Mouse (Mus musculus) kidney, adult 2 months (tissue): ENCODE measurements at regions not wholly inside any gene's neighbourhood (a gene's known extent, or its start where the extent isn't known, plus 50 kb on each side); places are given as distances from the start of the nearest gene placed in this dataset.

Source experiments
- DNase-seq: peaks from one replicate; pipeline ENCODE4 v3.0.0; 2021
- H3K27ac ChIP-seq: fragments of 200-500 bp; 2 replicates; pipeline ENCODE4 v1.5.1; 2012; ENCODE audit warnings: low read depth, low read length, control low read depth, inconsistent platforms; ENCODE audit not compliant: insufficient read depth
- H3K27me3 ChIP-seq: fragments of 200-500 bp; replicated peaks from 2 replicates; pipeline ENCODE4 v1.6.1; 2012; ENCODE audit warnings: mild to moderate bottlenecking, moderate library complexity, low read length, inconsistent platforms; ENCODE audit not compliant: control insufficient read depth, insufficient read depth
- H3K36me3 ChIP-seq: fragments of 200-500 bp; 2 replicates; pipeline ENCODE4 v1.6.1; 2012; ENCODE audit warnings: mild to moderate bottlenecking, moderate library complexity, low read length, inconsistent platforms; ENCODE audit not compliant: control insufficient read depth, insufficient read depth
- H3K4me1 ChIP-seq: fragments of 200-500 bp; 2 replicates; pipeline ENCODE4 v1.6.1; 2011; ENCODE audit warnings: low read length; ENCODE audit not compliant: control insufficient read depth, insufficient read depth
- H3K4me3 ChIP-seq: fragments of 200-500 bp; 2 replicates; pipeline ENCODE4 v1.5.1; 2011; ENCODE audit warnings: mild to moderate bottlenecking, low read depth, low read length, control low read depth; ENCODE audit not compliant: insufficient read depth
- CTCF ChIP-seq: fragments of 200-500 bp; conservative IDR thresholded peaks from 2 replicates; pipeline ENCODE4 v1.5.1; 2011; ENCODE audit warnings: low read depth, mild to moderate bottlenecking, control low read depth, low read length, moderate library complexity, mixed read lengths; ENCODE audit not compliant: insufficient read depth, insufficient read length
- POLR2A ChIP-seq: fragments of 200-500 bp; IDR thresholded peaks from one replicate; pipeline ENCODE4 v1.6.1; 2011; ENCODE audit warnings: low read depth, low read length, control low read depth
- WGBS: fragments of 180-500 bp; shearing (Covaris S2); methylation state at CpG from one replicate; pipeline ENCODE4 v1.1.7; 2018; 5-methylcytosine and 5-hydroxymethylcytosine counted together

GRCm38 (mm10) chr2:128368534-128369273, 222.3 kb upstream of the Spdye4c start:
- TF ChIP-seq POLR2A, result no peak
- TF ChIP-seq CTCF, result no peak
- DNase-seq, result no peak
- WGBS, result 74% methylated on average over 7 of the region's 7 CpGs

GRCm38 (mm10) chr2:128370821-128371220, 220.2 kb upstream of the Spdye4c start:
- H3K27ac ChIP-seq, result no peak overlapping the region
- H3K4me1 ChIP-seq, result no peaks in the 10 kb centered on the region; the same call in 1 of the 2 replicates
- DNase-seq, result no peak
- TF ChIP-seq POLR2A, result no peak
- TF ChIP-seq CTCF, result no peak
- H3K27me3 ChIP-seq, result no peaks in the 10 kb centered on the region
- no peak overlapping the region for H3K4me3 ChIP-seq
- H3K36me3 ChIP-seq, result no peaks in the 10 kb centered on the region
- WGBS, result 58% methylated on average over 10 of the region's 10 CpGs

More at GRCm38 (mm10) chr2:128368534-128369273, 222.3 kb upstream of the Spdye4c start:
- H3K27me3 ChIP-seq, result no peaks in the 10 kb centered on the region
- H3K27ac ChIP-seq, result no peak overlapping the region
- H3K4me3 ChIP-seq, result no peak overlapping the region
- no peaks in the 10 kb centered on the region for H3K36me3 ChIP-seq
- no peaks in the 10 kb centered on the region; the same call in none of the 2 replicates for H3K4me1 ChIP-seq

- Histone ChIP-seq H3K36me3 (no peaks in the 10 kb centered on the region), H3K4me3 (no peak overlapping the region), H3K27ac (no peak overlapping the region), H3K4me1 (no peaks in the 10 kb centered on the region; the same call in 1 of the 2 replicates), H3K27me3 (no peaks in the 10 kb centered on the region)
- 83% methylated on average over 13 of the region's 13 CpGs for WGBS
- TF ChIP-seq CTCF, result no peak
- DNase-seq, result no peak
Measured at GRCm38 (mm10) chr2:128372204-128372603, 218.8 kb upstream of the Spdye4c start.

- Histone ChIP-seq H3K36me3 (no peaks in the 10 kb centered on the region), H3K4me1 (no peaks in the 10 kb centered on the region; the same call in 1 of the 2 replicates), H3K27me3 (no peaks in the 10 kb centered on the region), H3K27ac (no peak overlapping the region), H3K4me3 (no peak overlapping the region)
- peak; percentile 23 for DNase-seq
- 55% methylated on average over 12 of the region's 12 CpGs for WGBS
- TF ChIP-seq CTCF, result no peak
- no peak for TF ChIP-seq POLR2A
Measured at GRCm38 (mm10) chr2:128373363-128374252, 217.4 kb upstream of the Spdye4c start.

GRCm38 (mm10) chr2:128374253-128374566, 216.8 kb upstream of the Spdye4c start:
- WGBS, result 90% methylated on average over 2 of the region's 2 CpGs
- H3K36me3 ChIP-seq, result no peaks in the 10 kb centered on the region

GRCm38 (mm10) chr2:128374926-128375325, 216.1 kb upstream of the Spdye4c start:
- Histone ChIP-seq H3K27me3 (no peaks in the 10 kb centered on the region), H3K27ac (no peak overlapping the region), H3K36me3 (no peaks in the 10 kb centered on the region), H3K4me3 (no peak overlapping the region), H3K4me1 (no peaks in the 10 kb centered on the region; the same call in 1 of the 2 replicates)
- DNase-seq, result no peak
- no peak for TF ChIP-seq POLR2A
- TF ChIP-seq CTCF, result no peak
- 98% methylated on average over 5 of the region's 5 CpGs for WGBS

More at GRCm38 (mm10) chr2:128374253-128374566, 216.8 kb upstream of the Spdye4c start:
- TF ChIP-seq CTCF (no peak), POLR2A (no peak)
- H3K4me1 ChIP-seq, result no peaks in the 10 kb centered on the region; the same call in 1 of the 2 replicates
- no peaks in the 10 kb centered on the region for H3K27me3 ChIP-seq
- H3K27ac ChIP-seq, result no peak overlapping the region
- no peak for DNase-seq
- no peak overlapping the region for H3K4me3 ChIP-seq

GRCm38 (mm10) chr2:128375827-128376226, 215.2 kb upstream of the Spdye4c start:
- H3K4me3 ChIP-seq, result no peak overlapping the region
- no peaks in the 10 kb centered on the region for H3K36me3 ChIP-seq
- DNase-seq, result no peak
- no peaks in the 10 kb centered on the region for H3K27me3 ChIP-seq
- no peak overlapping the region for H3K27ac ChIP-seq
- 90% methylated on average over 3 of the region's 3 CpGs for WGBS
- TF ChIP-seq POLR2A (no peak), CTCF (no peak)
- no peaks in the 10 kb centered on the region; the same call in 1 of the 2 replicates for H3K4me1 ChIP-seq
